Mouse (Mus musculus) c-Kit-negative CD71-positive TER-119-positive erythroid progenitor cells, embryonic 14.5 days (primary cell): Measurements from ENCODE around the gene Csn1s2b.
"Not testable (repeated sequence)": the region's sequence is repeated elsewhere in the genome, so short reads cannot be mapped to it uniquely, and the experiment has no call there.

Experiments
- DNase-seq: peaks from one replicate; pipeline ENCODE4 v3.0.0-alpha.2; 2013; ENCODE audit warnings: low read depth, low spot score

The Csn1s2b gene

GRCm38 (mm10) chr5:87807782-87808181 lies at the start of gene Csn1s2b:
TSS of gene Csn1s2b (plus strand) at chr5:87808082.
- DNase-seq, result no peak

- no peak for DNase-seq
Observed at GRCm38 (mm10) chr5:87764546-87764945, 43.3 kb upstream of the Csn1s2b start.

GRCm38 (mm10) chr5:87772151-87772550 lies 35.7 kb upstream of the Csn1s2b start:
- not testable (repeated sequence) for DNase-seq

GRCm38 (mm10) chr5:87774267-87774666 lies 33.6 kb upstream of the Csn1s2b start, which contains the start of gene Csn1s2a:
TSS of gene Csn1s2a (plus strand) at chr5:87774567.
- no peak for DNase-seq

- DNase-seq, result no peak
Observed at GRCm38 (mm10) chr5:87782731-87783130, 25.2 kb upstream of the Csn1s2b start.

GRCm38 (mm10) chr5:87809253-87809652 lies 1.4 kb downstream of the Csn1s2b start:
- no peak for DNase-seq

GRCm38 (mm10) chr5:87825386-87825785 lies 17.5 kb downstream of the Csn1s2b start, which contains the start of gene Prr27:
TSS of gene Prr27 (plus strand) at chr5:87825686.
- DNase-seq, result no peak

GRCm38 (mm10) chr5:87855136-87855716 lies 47.3 kb downstream of the Csn1s2b start:
- no peak for DNase-seq

GRCm38 (mm10) chr5:87870084-87870483 lies 62.2 kb downstream of the Csn1s2b start:
- DNase-seq, result no peak

GRCm38 (mm10) chr5:87871423-87871822 lies 63.5 kb downstream of the Csn1s2b start:
- no peak for DNase-seq
